Mouse (Mus musculus) brain, embryonic 14.5 days (tissue): ENCODE measurements around the gene Gm17428.

Experiments used
- CTCF ChIP-seq: fragments of 200-500 bp; IDR thresholded peaks from 2 replicates; pipeline ENCODE4 v1.5.1; 2012; ENCODE audit warnings: inconsistent platforms, mild to moderate bottlenecking, moderate library complexity, borderline replicate concordance; ENCODE audit not compliant: insufficient read depth, insufficient read length; ENCODE audit errors: extremely low read depth
- POLR2A ChIP-seq: fragments of 200-500 bp; IDR thresholded peaks from 2 replicates; pipeline ENCODE4 v1.6.1; 2012; ENCODE audit warnings: mild to moderate bottlenecking, inconsistent platforms, borderline replicate concordance; ENCODE audit not compliant: poor library complexity, insufficient read depth, insufficient read length, severe bottlenecking; ENCODE audit errors: extremely low read depth

DNA sequence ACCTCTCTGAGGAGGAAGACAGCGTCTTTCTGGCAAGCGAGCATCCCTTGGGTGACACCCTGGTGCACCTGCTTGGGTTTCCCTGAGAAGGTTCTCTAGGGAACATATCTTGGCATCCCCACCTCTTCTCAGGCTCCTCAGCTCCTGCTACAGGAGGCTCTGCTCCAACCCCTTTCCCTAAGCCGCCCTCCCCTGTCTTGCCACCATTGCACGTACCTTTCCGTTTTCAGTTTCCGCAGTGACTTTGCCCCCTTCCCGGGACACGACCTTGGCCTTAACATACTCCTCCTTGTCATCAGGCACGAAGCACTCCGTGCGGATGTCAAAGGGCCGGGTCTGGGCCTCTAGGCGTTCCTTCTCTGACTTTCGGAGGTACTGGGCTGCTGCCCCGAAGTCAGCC lies 11.7 kb upstream of the Gm17428 start:
- no peak for TF ChIP-seq CTCF
- no peak for TF ChIP-seq POLR2A
